Mouse (Mus musculus) lung, postnatal 0 days (tissue): ENCODE measurements around the gene Fpgs. TPM values are rescaled to one million over a fixed set of nuclear protein-coding genes. Genes with fewer than 3 reads are reported as not detected.
A peak's percentile ranks its signal among the peaks of the same experiment; 100 is the strongest.

Experiments
- ATAC-seq: fragments of 200-750 bp; cut with Nextera tagmentation; 2 replicates; pipeline ENCODE4 v1.8.0; 2017; ENCODE audit warnings: moderate library complexity
- DNase-seq: peaks from one replicate; pipeline ENCODE4 v3.0.0-alpha.2; 2016; ENCODE audit warnings: low spot score
- H3K27ac ChIP-seq: fragments of 300-500 bp; sonication (generic); 2 replicates; pipeline ENCODE4 v1.5.1; 2014; ENCODE audit warnings: antibody characterized with exemption, mild to moderate bottlenecking, low read length, mixed read lengths
- H3K27me3 ChIP-seq: fragments of 300-500 bp; sonication (generic); replicated peaks from 2 replicates; pipeline ENCODE4 v1.6.1; 2014; ENCODE audit warnings: low read length, mixed read lengths; ENCODE audit not compliant: insufficient read depth
- H3K36me3 ChIP-seq: fragments of 300-500 bp; sonication (generic); 2 replicates; pipeline ENCODE4 v1.6.1; 2014; ENCODE audit warnings: low read length, mixed read lengths; ENCODE audit not compliant: insufficient read depth
- H3K4me1 ChIP-seq: fragments of 300-500 bp; sonication (generic); 2 replicates; pipeline ENCODE4 v1.6.1; 2014; ENCODE audit warnings: antibody characterized with exemption, low read depth, low read length, mixed read lengths; ENCODE audit not compliant: insufficient read depth
- H3K4me2 ChIP-seq: fragments of 300-500 bp; sonication (generic); replicated peaks from 2 replicates; pipeline ENCODE4 v1.6.1; 2014; ENCODE audit warnings: low read depth, mild to moderate bottlenecking, low read length, moderate library complexity, mixed read lengths
- H3K4me3 ChIP-seq: fragments of 300-500 bp; sonication (generic); 2 replicates; pipeline ENCODE4 v1.5.1; 2014; ENCODE audit warnings: low read depth, low read length
- H3K9ac ChIP-seq: fragments of 300-500 bp; sonication (generic); replicated peaks from 2 replicates; pipeline ENCODE4 v1.6.1; 2014; ENCODE audit warnings: low read depth, mild to moderate bottlenecking
- H3K9me3 ChIP-seq: fragments of 300-500 bp; sonication (generic); 2 replicates; pipeline ENCODE4 v1.6.1; 2016; ENCODE audit warnings: low read length, mixed read lengths
- CTCF ChIP-seq: IDR thresholded peaks from 2 replicates; pipeline ENCODE4 v1.5.1; 2016; ENCODE audit warnings: antibody characterized with exemption, mild to moderate bottlenecking
- EP300 ChIP-seq: IDR thresholded peaks from 2 replicates; pipeline ENCODE4 v1.6.1; 2016; ENCODE audit warnings: antibody characterized with exemption, mild to moderate bottlenecking, control low read depth
- WGBS: fragments of 180-500 bp; shearing (Covaris S2); extraction: QIAGEN DNeasy Blood & Tissue Kit; methylation state at CpG from one replicate; pipeline ENCODE4 v1.1.7; 2014; 5-methylcytosine and 5-hydroxymethylcytosine counted together
- polyA plus RNA-seq: library from polyadenylated mRNA; unstranded; fragments of >200 nt; fragmentation: Nextera tagmentation; extraction: Ambion mirVana; gene quantifications from 2 replicates; pipeline ENCODE4 v1.2.1, GENCODE M21; 2015

Gene Fpgs
- polyA plus RNA-seq, 1 experiment from 2014 or later: 15.6 TPM

- peak within 1 kb of the TSS; percentile 85 for H3K4me2 ChIP-seq
- H3K4me3 ChIP-seq: peak within 1 kb of the TSS; percentile 90
- peak; percentile 95 for DNase-seq
- peak within 1 kb of the TSS; percentile 96 for H3K27ac ChIP-seq
- ATAC-seq: peak; percentile 85
- H3K9ac ChIP-seq: peak within 1 kb of the TSS; percentile 64
- H3K4me1 ChIP-seq: peaks cover 17% of the 10 kb centered on the region; the same call in 1 of the 2 replicates
- WGBS: under 1% methylated on average over 30 of the region's 79 CpGs
- peaks cover 13% of the 10 kb centered on the region for H3K36me3 ChIP-seq
- TF ChIP-seq EP300 (no peak), CTCF (peak; percentile 100)
- no peaks in the 10 kb centered on the region for H3K9me3 ChIP-seq
- H3K27me3 ChIP-seq: no peaks in the 10 kb centered on the region
Measured at GRCm38 (mm10) chr2:32712934-32713817, 9.2 kb upstream of the Fpgs start, which contains the start of gene Cdk9. TSS of gene Cdk9 (minus strand) at chr2:32713076.

GRCm38 (mm10) chr2:32712586-32712933 lies 8.6 kb upstream of the Fpgs start:
- peak overlapping the region; percentile 96 for H3K27ac ChIP-seq
- no peaks in the 10 kb centered on the region for H3K9me3 ChIP-seq
- under 1% methylated on average over 15 of the region's 44 CpGs for WGBS
- H3K27me3 ChIP-seq: no peaks in the 10 kb centered on the region
- H3K4me2 ChIP-seq: peak overlapping the region; percentile 85
- DNase-seq (peak; percentile 95), ATAC-seq (peak; percentile 91)
- peaks cover 17% of the 10 kb centered on the region; the same call in 1 of the 2 replicates for H3K4me1 ChIP-seq
- TF ChIP-seq CTCF (no peak), EP300 (no peak)
- peak overlapping the region; percentile 64 for H3K9ac ChIP-seq
- H3K36me3 ChIP-seq: peaks cover 18% of the 10 kb centered on the region
- H3K4me3 ChIP-seq: peak overlapping the region; percentile 90

- TF ChIP-seq CTCF: peak; percentile 17
- TF ChIP-seq EP300: no peak
- ATAC-seq (peak; percentile 53), DNase-seq (peak; percentile 85)
- H3K9ac ChIP-seq: peak overlapping the region; percentile 64
- peaks cover 18% of the 10 kb centered on the region for H3K36me3 ChIP-seq
- no peaks in the 10 kb centered on the region for H3K27me3 ChIP-seq
- peaks cover 17% of the 10 kb centered on the region; the same call in 1 of the 2 replicates for H3K4me1 ChIP-seq
- 3% methylated on average over 34 of the region's 41 CpGs for WGBS
- H3K4me3 ChIP-seq: peak overlapping the region; percentile 90
- H3K27ac ChIP-seq: peak overlapping the region; percentile 96
- no peaks in the 10 kb centered on the region for H3K9me3 ChIP-seq
- H3K4me2 ChIP-seq: peak overlapping the region; percentile 85
Measured at GRCm38 (mm10) chr2:32712108-32712551, 8.2 kb upstream of the Fpgs start.

- peak overlapping the region; percentile 90 for H3K4me3 ChIP-seq
- ATAC-seq: no peak
- peaks cover 17% of the 10 kb centered on the region; the same call in 1 of the 2 replicates for H3K4me1 ChIP-seq
- WGBS: 21% methylated on average over 9 of the region's 9 CpGs
- H3K9ac ChIP-seq: peak overlapping the region; percentile 64
- H3K9me3 ChIP-seq: no peaks in the 10 kb centered on the region
- peak overlapping the region; percentile 96 for H3K27ac ChIP-seq
- H3K4me2 ChIP-seq: peak overlapping the region; percentile 85
- peak; percentile 40; the same call in 1 of the 2 replicates for TF ChIP-seq CTCF
- no peak for TF ChIP-seq EP300
- H3K36me3 ChIP-seq: peaks cover 20% of the 10 kb centered on the region
- no peak for DNase-seq
- H3K27me3 ChIP-seq: no peaks in the 10 kb centered on the region
Measured at GRCm38 (mm10) chr2:32711301-32712056, 7.5 kb upstream of the Fpgs start.

GRCm38 (mm10) chr2:32710425-32710824 lies 6.5 kb upstream of the Fpgs start:
- H3K27ac ChIP-seq: no peak overlapping the region
- H3K36me3 ChIP-seq: peaks cover 27% of the 10 kb centered on the region
- ATAC-seq: no peak
- no peaks in the 10 kb centered on the region for H3K27me3 ChIP-seq
- no peak overlapping the region for H3K9ac ChIP-seq
- WGBS: 87% methylated on average over 5 of the region's 5 CpGs
- no peak for DNase-seq
- no peak overlapping the region for H3K4me2 ChIP-seq
- H3K4me3 ChIP-seq: no peak overlapping the region
- peaks cover 17% of the 10 kb centered on the region; the same call in 1 of the 2 replicates for H3K4me1 ChIP-seq
- TF ChIP-seq CTCF (no peak), EP300 (no peak)
- no peaks in the 10 kb centered on the region for H3K9me3 ChIP-seq
